Mouse (Mus musculus) liver, embryonic 14.5 days (tissue): ENCODE results near the gene Dxo.

ENCODE experiments used
- CTCF ChIP-seq: IDR thresholded peaks from 2 replicates; pipeline ENCODE4 v1.5.1; 2016; ENCODE audit warnings: antibody characterized with exemption, low read depth, control low read depth
- EP300 ChIP-seq: IDR thresholded peaks from 2 replicates; pipeline ENCODE4 v1.6.1; 2016; ENCODE audit warnings: antibody characterized with exemption, low read depth

- no peak for TF ChIP-seq CTCF
- no peak for TF ChIP-seq EP300
Measured at GRCm38 (mm10) chr17:34847615-34848014, 10.8 kb downstream of the Dxo start.
